Mouse (Mus musculus) CH12.LX (cell line): ENCODE data around the gene Ppp2r2c. TPM values are rescaled to one million over a fixed set of nuclear protein-coding genes. Genes with fewer than 3 reads are reported as not detected.

Experiments used
- polyA plus RNA-seq: library from polyadenylated mRNA; unstranded; fragments of >175 nt; gene quantifications from 2 replicates; pipeline ENCODE4 v1.2.1, GENCODE M21; 2012; ENCODE audit warnings: low read depth; ENCODE audit not compliant: insufficient read length
- total RNA-seq, 2 experiments: library from RNA; depleted of rRNA; stranded (reverse); fragments of 300-350 nt in 1 of 2; fragments of >200 nt in 1 of 2; gene quantifications; 2 replicates each; pipeline ENCODE4 v1.2.3; 2012 to 2014

Ppp2r2c gene
- total and polyA plus RNA-seq, 3 experiments = 0.07 to 0.21 TPM; not detected in 1

Other genes starting within 250 kb of the Ppp2r2c start
- gene D5Ertd579e, start 172.5 kb upstream of the Ppp2r2c start, total RNA-seq (2012; rRNA removed) = 13.6 and 13.7 TPM in 2 replicates
- 21.6 and 22.9 TPM in 2 replicates for gene D5Ertd579e, start 172.5 kb upstream of the Ppp2r2c start, total RNA-seq (2014; rRNA removed)
- 23.7 and 29.4 TPM in 2 replicates for gene D5Ertd579e, start 172.5 kb upstream of the Ppp2r2c start, polyA plus RNA-seq
- 20.9 and 23.9 TPM in 2 replicates for gene Bloc1s4, start 119.9 kb upstream of the Ppp2r2c start, total RNA-seq (2012; rRNA removed)
- gene Bloc1s4, start 119.9 kb upstream of the Ppp2r2c start, total RNA-seq (2014; rRNA removed) = 23.3 and 24.6 TPM in 2 replicates
- 21.2 and 22.9 TPM in 2 replicates for gene Bloc1s4, start 119.9 kb upstream of the Ppp2r2c start, polyA plus RNA-seq
- 211 and 234 TPM in 2 replicates for gene Mrfap1, start 71.7 kb upstream of the Ppp2r2c start, total RNA-seq (2012; rRNA removed)
- gene Mrfap1, start 71.7 kb upstream of the Ppp2r2c start, total RNA-seq (2014; rRNA removed) = 307 and 312 TPM in 2 replicates
- gene Mrfap1, start 71.7 kb upstream of the Ppp2r2c start, polyA plus RNA-seq = 317 and 357 TPM in 2 replicates
- gene Man2b2, start 37.9 kb upstream of the Ppp2r2c start, total RNA-seq (2012; rRNA removed) = 17.2 and 29.9 TPM in 2 replicates
- 9.1 and 11.9 TPM in 2 replicates for gene Man2b2, start 37.9 kb upstream of the Ppp2r2c start, total RNA-seq (2014; rRNA removed)
- gene Man2b2, start 37.9 kb upstream of the Ppp2r2c start, polyA plus RNA-seq = 34.5 and 39.4 TPM in 2 replicates
- gene Wfs1, start 120.7 kb downstream of the Ppp2r2c start, total RNA-seq (2012; rRNA removed) = 2.3 and 2.5 TPM in 2 replicates
- gene Wfs1, start 120.7 kb downstream of the Ppp2r2c start, total RNA-seq (2014; rRNA removed) = 0.43 and 0.56 TPM in 2 replicates
- 1.4 and 1.8 TPM in 2 replicates for gene Wfs1, start 120.7 kb downstream of the Ppp2r2c start, polyA plus RNA-seq
- gene Gm1043, start 216.9 kb downstream of the Ppp2r2c start, total RNA-seq (2012; rRNA removed) = not detected in 2 replicates
- not detected in 2 replicates for gene Gm1043, start 216.9 kb downstream of the Ppp2r2c start, total RNA-seq (2014; rRNA removed)
- gene Gm1043, start 216.9 kb downstream of the Ppp2r2c start, polyA plus RNA-seq = not detected in 2 replicates